Mouse (Mus musculus) gastrocnemius, postnatal 25 days (tissue): Measurements from ENCODE around the gene Ppp2r1b. TPM values are rescaled to one million over a fixed set of nuclear protein-coding genes. Genes with fewer than 3 reads are reported as not detected.
"Not testable (repeated sequence)": the region's sequence is repeated elsewhere in the genome, so short reads cannot be mapped to it uniquely, and the experiment has no call there.

Source experiments
- DNase-seq: peaks from one replicate; pipeline ENCODE4 v3.0.0; 2022
- long read RNA-seq, 2 experiments: library from polyadenylated mRNA; stranded (forward); transcript quantifications; one replicate each; pipeline ENCODE4 v2.0.0; 2021
- total RNA-seq, 2 experiments: library from RNA; stranded (reverse); gene quantifications; 1 replicate in 1 of 2; 2 replicates in 1 of 2; pipeline ENCODE4 v1.2.3; 2021

Gene Ppp2r1b
- 1 to 10 TPM; 5.0 to 7.9 TPM for total RNA-seq
- long read RNA-seq, experiment 1, partial matches to known transcripts: 0 of 4 reads
- long read RNA-seq, experiment 1, other reads (novel, unspliced or antisense): 1 of 4 reads
- long read RNA-seq, experiment 2, transcript Ppp2r1b-202 (15 exons, 3,430 nt): major isoform, 6 of 7 reads
- long read RNA-seq, experiment 2, partial matches to known transcripts: 0 of 7 reads
- long read RNA-seq, experiment 2, other reads (novel, unspliced or antisense): 1 of 7 reads

- no peak for DNase-seq
Measured at GRCm38 (mm10) chr9:50845081-50845480, at the start of gene Ppp2r1b. Gene Ppp2r1b (plus strand): TSS chr9:50845301.

GRCm38 (mm10) chr9:50796776-50797175, 48.3 kb upstream of the Ppp2r1b start:
- no peak for DNase-seq

DNA sequence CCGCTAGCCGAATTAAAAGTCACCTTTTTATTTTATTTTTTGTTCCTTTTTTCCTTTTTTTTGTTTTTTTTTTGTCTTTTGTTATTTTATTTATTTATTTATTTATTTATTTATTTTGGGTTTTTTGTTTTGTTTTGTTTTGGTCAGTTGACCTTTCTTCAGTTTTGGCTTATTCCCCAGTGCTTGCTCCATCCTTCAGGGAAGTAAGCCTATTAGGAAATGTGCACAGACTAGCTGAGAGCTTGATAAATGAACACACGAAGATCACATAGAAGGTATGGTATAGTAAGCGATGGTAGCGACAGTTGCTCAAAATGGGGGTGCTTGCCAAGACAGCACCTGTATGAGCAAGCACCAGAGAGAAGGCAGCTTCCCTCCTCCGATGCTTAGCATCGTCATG, 47.5 kb upstream of the Ppp2r1b start:
- no peak for DNase-seq

- no peak for DNase-seq
Measured at GRCm38 (mm10) chr9:50798368-50798767, 46.7 kb upstream of the Ppp2r1b start.

DNA sequence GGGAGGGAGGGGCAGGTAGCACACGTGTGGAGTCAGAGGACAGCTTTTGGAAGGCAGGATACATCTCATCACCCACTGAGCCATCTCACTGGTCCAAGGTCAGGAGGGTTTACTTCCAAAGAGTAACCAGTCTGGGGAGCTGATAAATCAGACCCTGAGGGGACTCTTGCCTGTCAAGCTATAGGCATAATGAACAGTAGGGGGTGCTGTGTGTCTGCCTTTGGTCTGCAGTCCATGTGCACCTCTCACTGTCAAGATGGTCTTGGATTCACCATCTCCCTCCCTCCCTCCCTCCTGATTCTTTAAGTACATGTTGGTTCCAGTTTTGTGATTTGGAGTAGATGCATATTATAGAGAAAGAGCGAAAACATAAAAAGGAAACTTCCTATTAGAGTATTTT, 44.1 kb upstream of the Ppp2r1b start:
- DNase-seq: no peak

GRCm38 (mm10) chr9:50803055-50803671, 41.9 kb upstream of the Ppp2r1b start:
- DNase-seq: no peak

DNA sequence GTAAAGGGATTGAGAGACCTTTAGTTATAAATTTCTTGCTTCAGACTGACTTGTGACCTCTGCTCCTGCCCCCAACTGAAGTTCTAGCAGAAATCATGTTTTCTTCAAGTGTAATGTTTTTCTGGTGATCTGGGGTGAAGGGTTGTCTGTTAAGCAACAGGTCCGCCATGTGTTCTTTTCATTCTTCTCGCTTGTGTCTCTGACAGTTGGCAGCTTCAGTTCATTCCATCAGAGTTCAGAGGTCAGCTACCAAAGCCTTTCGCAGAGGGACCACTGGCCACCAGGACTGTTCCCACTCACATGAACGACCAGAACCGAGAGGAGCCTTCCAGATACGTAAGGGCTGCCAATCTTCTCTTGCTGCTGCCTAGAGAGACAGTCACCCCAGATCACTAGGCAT, 36.6 kb upstream of the Ppp2r1b start:
- DNase-seq: no peak

DNA sequence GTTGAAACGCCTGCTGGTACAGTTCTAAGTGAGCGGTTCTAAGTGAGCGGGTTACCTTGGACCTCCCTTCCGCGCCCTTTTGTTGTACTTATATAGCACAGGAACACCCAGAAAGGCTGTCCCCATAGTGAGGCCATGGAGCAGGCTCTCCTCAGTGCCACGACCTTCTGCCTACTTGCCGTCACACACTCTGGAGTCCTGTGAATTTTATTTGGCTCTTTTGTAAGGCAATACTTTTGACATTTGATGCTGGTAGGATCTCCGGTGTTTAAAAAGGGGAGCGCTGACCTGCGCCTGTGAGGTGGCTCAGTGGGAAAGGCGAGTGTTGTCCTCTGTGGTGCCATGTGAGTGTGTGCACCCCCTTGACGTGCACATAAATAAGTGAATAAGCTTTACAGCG, 36.0 kb upstream of the Ppp2r1b start:
- peak; percentile 59 for DNase-seq

DNA sequence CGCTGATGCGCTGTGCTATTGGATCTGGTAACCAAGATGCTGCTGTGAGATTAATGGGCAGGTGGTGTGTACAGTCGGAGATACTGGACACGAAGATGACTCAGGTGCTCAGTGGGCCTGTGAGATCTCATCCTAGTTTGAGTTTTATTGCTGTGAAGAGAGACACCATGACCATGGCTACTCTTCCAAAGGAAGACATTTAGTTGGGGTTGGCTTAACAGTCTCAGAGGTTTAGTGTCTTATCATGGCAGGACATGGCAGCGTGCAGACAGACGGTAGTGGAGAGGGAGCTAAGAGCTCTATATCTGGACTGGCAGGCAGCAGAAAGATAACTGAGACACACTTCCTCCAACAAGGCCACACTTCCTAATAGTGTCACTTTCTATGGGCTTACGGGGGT, 33.9 kb upstream of the Ppp2r1b start:
- DNase-seq: no peak

DNA sequence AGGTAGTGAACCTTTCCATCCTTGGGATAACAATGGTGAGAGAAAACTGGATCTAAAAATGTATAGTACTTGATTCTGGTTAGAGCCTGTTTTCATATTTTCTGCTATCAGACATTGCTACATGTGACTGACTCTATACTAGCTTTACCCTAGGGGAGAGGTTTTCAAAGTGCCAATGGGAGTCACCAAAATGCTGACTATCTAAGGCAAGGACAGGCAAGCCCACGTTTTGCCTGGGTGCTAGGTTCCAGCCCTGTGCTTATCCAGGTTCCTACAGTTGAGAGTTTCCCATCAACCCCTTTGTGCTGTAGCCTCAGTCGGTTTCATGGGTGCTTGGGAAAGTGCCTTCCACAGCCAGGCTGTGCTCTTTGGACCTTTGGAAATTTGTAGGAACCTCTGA, 33.4 kb upstream of the Ppp2r1b start:
- no peak for DNase-seq

DNA sequence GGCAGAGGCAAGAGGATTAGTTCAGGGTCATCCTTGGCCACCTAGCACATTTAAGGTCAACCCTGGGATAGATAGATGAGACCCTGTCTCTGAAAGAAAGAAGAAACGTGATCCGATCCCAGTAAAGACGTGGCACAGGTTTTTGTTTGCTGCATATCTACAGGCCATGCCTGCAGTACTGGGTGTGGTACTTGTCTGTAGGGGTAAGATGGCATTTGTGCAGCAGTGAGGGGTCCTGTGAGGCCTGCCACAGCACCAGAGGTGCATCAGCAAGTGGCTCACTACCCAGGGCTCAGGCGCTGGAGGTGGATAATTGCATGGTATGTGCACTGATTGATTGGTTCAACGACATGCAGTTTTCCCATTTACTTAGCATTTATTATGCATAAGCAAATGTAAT, 31.3 kb upstream of the Ppp2r1b start:
- no peak for DNase-seq

GRCm38 (mm10) chr9:50815666-50816065, 29.4 kb upstream of the Ppp2r1b start:
- DNase-seq: no peak

DNA sequence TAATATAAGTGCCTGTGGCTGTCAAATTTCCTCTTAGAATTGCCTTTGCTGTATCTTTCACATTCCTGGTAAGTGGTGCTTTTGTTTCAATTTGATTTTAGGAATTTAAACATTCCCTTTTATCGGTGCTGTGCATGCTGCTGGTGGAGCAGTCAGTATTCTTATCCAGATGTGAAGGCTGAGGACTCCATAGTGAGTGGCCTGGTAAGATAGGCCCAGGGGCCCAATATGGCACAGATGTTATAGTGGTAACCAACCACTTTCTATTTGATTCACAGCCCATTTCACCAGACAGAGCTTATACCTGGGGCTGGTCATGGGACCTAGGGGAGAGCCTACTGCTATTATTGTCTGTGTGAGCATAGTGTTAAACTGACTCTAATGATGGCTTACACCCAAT, 28.6 kb upstream of the Ppp2r1b start:
- DNase-seq: no peak

DNA sequence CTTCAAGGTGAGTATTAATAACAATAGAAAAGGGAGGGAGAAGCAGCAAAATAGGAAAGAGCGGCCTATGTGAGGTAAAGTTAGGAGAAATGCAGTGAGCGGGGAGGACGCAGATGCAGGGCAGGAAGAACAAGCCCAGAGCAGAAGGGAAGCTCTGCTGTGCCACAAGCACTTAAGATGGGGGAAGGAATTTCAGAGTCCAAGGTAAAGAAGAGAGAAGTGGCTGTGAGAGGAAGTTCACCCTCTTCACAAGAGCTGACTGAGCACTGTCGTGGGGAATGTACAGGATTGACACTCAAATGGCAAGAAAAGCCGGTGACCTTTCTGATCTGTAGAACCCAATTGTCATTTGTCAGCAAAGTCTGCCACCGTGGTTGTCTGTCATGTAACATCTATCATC, 27.1 kb upstream of the Ppp2r1b start:
- DNase-seq: no peak

- no peak for DNase-seq
Measured at GRCm38 (mm10) chr9:50819716-50820115, 25.4 kb upstream of the Ppp2r1b start.

DNA sequence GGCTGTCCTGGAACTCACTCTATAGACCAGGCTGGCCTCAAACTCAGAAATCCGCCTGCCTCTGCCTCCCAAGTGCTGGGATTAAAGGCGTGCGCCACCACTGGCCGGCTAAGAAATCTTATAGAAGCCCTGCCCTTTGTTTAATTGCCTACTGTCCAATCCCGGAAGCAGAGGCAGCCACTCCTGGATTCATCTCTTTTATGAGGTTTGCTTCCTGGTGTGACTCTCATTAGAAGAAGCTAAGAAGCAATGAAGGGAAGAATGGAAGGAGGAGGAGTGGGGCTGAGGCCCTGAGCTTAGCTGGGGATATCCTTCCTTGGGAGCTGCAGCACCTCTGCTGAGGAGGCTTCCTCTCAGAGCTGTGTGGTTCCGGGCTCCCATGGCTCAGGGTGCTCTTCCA, 23.4 kb upstream of the Ppp2r1b start:
- DNase-seq: no peak

DNA sequence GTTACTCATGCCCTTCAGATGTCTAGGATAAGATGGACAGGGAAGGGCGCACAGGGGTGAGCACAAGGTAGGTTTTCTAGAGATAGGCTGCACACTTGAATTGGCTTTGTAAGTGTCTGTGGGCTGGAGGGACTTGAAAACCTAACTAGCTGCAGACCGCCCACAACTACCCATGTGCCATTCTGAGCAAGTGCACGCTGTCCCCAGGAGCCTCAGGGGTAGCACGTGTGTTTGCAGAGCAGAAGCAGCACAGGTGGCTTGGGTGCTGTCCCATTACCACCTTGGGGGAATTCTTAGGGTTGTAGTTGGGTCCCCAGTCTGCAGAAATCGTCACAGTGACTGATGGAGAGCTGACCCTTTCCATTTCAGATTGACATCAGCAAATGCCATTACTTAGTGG, 22.9 kb upstream of the Ppp2r1b start:
- no peak for DNase-seq

DNA sequence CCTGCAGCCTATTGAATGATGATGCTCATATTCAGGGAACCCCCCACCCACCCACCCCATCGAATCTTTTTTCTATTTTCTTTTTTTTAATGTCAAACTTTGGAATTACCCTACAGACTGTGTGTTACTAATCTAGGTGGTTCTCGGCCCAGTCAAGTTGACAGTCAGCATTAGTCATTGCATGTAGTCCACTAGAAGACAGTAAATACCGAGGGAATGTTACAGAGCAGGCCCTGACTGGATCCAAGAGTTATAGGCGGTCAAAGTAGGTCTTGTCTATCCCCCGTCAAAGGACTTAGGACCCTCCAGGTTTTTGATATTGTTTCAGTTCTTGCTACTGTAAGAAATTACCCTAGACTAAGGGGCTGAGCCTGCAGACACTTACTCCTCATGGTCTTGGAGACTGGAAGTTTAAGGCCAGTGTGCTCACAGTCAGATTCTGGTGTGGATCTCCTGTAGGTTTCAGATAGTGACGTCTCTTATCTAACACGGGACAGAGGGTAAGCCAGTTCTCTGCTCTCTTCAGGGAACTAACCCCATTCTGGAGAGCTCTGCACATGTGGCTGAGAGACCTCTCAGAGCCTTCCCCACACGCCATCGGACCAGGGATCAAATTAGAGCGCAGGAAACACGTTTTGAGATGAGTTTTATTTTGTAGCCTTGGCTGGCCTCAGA, 21.2 kb upstream of the Ppp2r1b start:
- DNase-seq: no peak

GRCm38 (mm10) chr9:50831514-50831913, 13.6 kb upstream of the Ppp2r1b start:
- no peak for DNase-seq

DNA sequence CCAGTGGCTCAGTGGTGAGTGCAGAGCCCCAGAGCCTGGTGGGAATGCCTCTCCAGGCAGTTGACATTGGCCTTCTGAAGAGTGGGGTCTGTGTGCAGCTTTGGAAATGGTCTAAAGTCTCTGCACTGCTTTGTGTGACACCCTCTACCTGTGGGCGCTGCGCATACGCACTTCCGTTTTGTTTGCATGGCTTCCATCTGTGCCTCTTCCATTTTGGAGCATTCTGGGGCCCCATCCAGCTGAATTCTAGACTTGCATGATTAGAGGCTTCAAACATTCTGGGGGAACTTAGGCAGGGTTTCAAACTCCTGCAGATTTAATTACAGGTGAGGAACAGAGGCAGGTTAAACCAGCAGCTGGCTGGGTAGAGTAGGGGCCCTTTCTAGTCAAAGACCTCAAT, 12.9 kb upstream of the Ppp2r1b start:
- DNase-seq: no peak

GRCm38 (mm10) chr9:50832582-50832981, 12.5 kb upstream of the Ppp2r1b start:
- DNase-seq: not testable (repeated sequence)

- no peak for DNase-seq
Measured at GRCm38 (mm10) chr9:50833786-50834185, 11.3 kb upstream of the Ppp2r1b start.

DNA sequence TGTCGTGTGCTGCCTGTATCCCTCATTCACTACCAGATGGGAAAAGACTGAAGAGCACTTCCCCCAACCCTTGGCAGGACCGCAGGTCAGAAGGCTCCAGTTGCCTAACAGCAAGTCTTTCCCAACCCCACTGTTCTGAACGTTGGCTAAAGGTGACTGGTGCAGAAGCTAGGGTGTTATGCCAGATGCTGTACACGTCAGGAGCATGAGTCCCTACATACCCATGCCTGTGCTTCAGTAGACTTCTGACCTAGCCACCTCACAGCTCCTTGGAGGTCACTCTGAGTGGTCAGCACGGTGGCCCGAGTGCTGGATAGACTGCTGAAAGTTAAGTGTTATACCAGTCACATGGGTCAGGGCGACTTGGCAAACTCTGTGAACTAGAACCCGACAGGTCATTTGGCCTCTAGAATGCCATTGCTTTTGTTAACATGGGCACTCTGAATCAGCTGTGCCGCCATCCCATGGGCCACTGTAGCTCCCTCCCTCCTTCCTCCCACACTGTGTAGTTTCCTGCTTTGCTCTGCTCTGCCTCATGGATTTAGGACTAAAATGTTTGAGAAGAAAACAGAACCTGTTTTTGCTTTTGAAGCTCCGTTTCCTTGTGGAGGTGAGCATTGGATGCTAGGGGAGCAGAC, 9.9 kb upstream of the Ppp2r1b start:
- DNase-seq: peak; percentile 23
